Mouse (Mus musculus): ENCODE measurements around the gene Dstyk. TPM values are rescaled to one million over a fixed set of nuclear protein-coding genes. Genes with fewer than 3 reads are reported as not detected.

Dstyk gene
- polyA plus RNA-seq, 1 experiment from 2014 or later = 11.3 TPM

DNA sequence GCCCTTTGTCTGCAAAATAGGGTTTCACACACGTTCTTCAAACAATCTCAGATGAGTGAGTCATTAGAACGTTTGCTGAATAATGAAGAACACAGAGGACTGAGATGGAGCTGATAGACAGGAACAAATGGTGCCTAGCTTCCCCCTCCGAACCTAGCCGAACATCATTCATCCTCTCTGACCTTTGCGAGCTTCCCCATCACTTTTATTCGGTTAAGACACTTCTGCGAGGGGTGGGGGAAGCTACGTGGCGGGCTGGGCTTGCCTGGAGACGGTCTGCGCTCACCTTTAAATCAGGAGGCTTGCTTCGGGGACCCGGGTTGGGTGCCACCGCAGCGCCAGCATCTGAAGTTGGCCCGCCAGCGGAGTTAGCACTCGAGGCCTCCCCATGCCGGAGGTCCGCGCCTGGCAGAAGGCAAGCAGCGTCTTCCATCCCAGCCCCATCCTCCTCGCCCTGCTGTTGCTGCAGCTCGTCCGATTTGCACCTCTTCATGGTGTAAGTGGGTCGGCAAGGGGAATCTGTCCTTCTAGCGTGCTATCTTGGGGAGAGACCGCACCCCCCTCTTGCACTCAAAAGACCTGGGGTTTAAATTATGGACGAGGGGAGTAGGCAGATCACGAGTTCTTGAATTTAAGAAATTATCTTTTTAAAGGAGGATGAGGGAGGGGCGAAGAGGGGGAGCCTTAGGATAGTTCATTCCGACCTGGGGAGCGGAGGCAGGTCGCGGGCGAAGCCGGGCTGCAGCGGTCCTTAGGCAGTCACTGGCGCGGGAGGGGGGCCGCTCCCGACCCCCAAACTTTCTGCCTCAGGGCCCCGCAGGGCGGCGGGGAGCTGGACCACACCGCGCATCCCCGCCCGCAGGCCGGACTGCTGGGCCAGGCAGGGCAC is 26.4 kb upstream of the Dstyk start, which contains the start of gene Tmcc2:
Gene Tmcc2, minus strand, starts transcription at position 591 of the 889 bp plus-strand sequence.
- Histone ChIP-seq H3K9ac (replicated peaks) (peak within 1 kb of the TSS; percentile 93), H3K36me3 (no peaks in the 10 kb centered on the region), H3K27me3 (no peaks in the 10 kb centered on the region), H3K4me1 (peaks cover 55% of the 10 kb centered on the region), H3K4me2 (replicated peaks) (peak within 1 kb of the TSS; percentile 95), H3K9me3 (no peaks in the 10 kb centered on the region), H3K4me3 (peak within 1 kb of the TSS; percentile 87), H3K27ac (replicated peaks) (peak within 1 kb of the TSS; percentile 93)
- under 1% methylated on average over 49 of the region's 50 CpGs for WGBS
- ATAC-seq (replicated peaks) = peak; percentile 51

DNA sequence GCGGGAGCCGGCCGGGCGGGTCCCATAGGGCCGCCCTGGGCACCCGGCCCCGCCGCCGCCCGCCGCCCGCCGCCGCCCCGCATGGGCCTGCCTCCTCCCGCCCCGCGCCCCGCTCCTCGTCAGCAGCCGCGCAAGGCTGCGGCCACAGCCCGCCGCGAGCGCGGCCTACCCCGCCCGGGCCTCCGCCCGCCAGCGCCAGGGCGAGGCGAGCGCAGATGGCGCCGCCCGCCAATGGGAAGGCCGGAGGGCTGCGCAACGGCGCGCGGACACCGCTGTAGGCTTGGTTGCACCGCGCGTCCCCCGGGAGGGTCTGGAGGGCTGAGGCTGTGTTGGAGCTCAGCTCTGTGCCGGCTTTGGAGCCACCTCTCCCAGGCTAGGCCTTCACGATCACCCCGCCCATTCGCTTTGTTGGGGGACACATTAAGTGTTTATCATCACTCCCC is 25.8 kb upstream of the Dstyk start:
- Histone ChIP-seq H3K27ac (replicated peaks) (peak overlapping the region; percentile 93), H3K9me3 (no peaks in the 10 kb centered on the region), H3K36me3 (no peaks in the 10 kb centered on the region), H3K4me2 (replicated peaks) (peak overlapping the region; percentile 95), H3K4me3 (peak overlapping the region; percentile 87), H3K4me1 (peaks cover 49% of the 10 kb centered on the region), H3K27me3 (no peaks in the 10 kb centered on the region), H3K9ac (replicated peaks) (peak overlapping the region; percentile 93)
- peak; percentile 95 for ATAC-seq (replicated peaks)
- under 1% methylated on average over 47 of the region's 54 CpGs for WGBS

DNA sequence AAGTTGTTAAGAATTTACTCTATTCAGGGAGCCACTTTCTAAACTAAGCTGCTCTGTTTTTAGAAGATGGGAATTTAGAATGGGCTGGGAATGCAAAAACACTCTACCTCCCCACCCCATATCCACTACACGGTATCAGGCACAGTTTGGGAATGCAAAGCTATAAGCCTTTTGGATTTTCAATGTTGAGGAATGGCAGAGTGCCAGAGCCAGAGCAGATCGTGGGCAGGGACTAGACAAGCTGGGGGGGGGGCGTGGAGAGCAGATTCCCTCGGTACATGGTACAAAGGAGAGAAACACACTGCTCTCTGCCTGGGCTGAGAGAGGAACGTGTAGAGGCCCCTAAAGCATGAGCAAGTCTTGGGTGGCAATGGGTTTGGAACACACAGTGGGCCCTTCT is 24.5 kb upstream of the Dstyk start:
- Histone ChIP-seq H3K9me3 (no peaks in the 10 kb centered on the region), H3K36me3 (no peaks in the 10 kb centered on the region), H3K27me3 (no peaks in the 10 kb centered on the region), H3K27ac (replicated peaks) (no peak overlapping the region), H3K4me2 (replicated peaks) (no peak overlapping the region), H3K9ac (replicated peaks) (no peak overlapping the region), H3K4me1 (peaks cover 40% of the 10 kb centered on the region), H3K4me3 (no peak overlapping the region)
- ATAC-seq (replicated peaks) = no peak
- WGBS = 54% methylated on average over 5 of the region's 5 CpGs

DNA sequence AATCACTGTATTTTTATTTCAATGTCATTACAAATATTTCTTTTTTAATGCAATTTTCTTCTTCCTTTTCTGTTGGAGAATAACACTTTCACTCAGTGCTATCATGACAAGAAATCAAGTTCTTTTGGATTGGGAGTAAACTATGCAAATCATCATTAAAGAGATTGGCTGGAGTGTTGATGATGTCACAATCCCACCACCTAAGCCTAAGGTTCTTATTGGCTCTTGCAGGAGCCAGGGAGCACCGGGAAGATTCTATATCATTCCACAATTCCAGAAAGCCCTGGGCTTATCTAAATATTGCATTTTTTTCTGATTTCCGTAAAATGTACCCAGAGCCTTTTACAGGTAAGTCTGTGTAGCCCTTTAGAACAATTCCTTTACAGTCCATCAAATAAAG is 20.6 kb upstream of the Dstyk start:
- no peak overlapping the region for H3K4me2 ChIP-seq (replicated peaks)
- no peak for ATAC-seq (replicated peaks)
- H3K36me3 ChIP-seq = no peaks in the 10 kb centered on the region
- H3K27me3 ChIP-seq = no peaks in the 10 kb centered on the region
- no peak overlapping the region for H3K9ac ChIP-seq (replicated peaks)
- WGBS = 69% methylated on average over 2 of the region's 2 CpGs
- 0 out of 2 replicates have a peak, but pooled peaks cover 4% of the 10 kb centered on the region for H3K9me3 ChIP-seq
- no peak overlapping the region for H3K4me3 ChIP-seq
- peaks cover 10% of the 10 kb centered on the region for H3K4me1 ChIP-seq
- H3K27ac ChIP-seq (replicated peaks) = no peak overlapping the region

DNA sequence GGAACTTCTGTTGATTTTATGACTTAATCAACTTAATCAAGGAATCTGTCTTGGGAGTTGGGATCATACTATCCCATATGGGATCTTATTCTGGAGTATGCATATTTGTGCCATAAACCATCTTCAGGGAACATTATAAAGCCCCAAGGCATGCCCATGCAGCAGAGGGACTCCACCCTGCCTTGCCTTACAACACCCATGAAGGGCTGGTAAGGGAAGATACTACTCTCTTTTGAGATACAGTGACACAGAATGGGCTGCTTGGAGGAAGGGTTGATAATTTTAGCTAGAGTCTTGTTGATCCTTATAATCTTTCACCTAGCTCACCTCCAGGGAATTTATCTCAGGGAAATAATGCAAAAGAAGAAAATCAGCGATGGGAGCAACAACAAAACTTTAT is 16.8 kb upstream of the Dstyk start:
- Histone ChIP-seq H3K36me3 (no peaks in the 10 kb centered on the region), H3K4me3 (no peak overlapping the region), H3K9me3 (0 out of 2 replicates have a peak, but pooled peaks cover 4% of the 10 kb centered on the region), H3K4me2 (replicated peaks) (no peak overlapping the region), H3K4me1 (no peaks in the 10 kb centered on the region), H3K27me3 (no peaks in the 10 kb centered on the region), H3K9ac (replicated peaks) (no peak overlapping the region), H3K27ac (replicated peaks) (no peak overlapping the region)
- no peak for ATAC-seq (replicated peaks)
- 74% methylated on average over 1 of the region's 1 CpGs for WGBS

DNA sequence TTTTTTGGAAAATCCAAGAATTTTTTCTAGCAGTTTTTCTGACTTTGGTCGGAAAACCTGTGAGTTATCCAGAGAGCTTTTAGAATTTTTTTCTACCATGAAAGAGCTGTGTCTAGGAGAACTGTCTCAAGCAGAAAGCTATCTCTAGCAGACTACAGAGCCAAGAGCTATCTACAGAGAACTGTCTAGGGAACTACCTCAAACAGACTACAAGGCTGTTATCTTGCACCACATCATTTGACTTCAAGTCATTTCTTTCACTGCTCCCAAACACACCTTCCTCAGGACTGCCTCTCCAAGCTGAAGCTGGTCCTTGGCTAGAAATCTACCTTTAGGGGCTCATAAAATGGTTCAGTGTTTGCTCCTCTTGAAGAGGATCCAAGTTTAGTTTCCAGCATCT is 15.5 kb upstream of the Dstyk start:
- no peaks in the 10 kb centered on the region for H3K27me3 ChIP-seq

DNA sequence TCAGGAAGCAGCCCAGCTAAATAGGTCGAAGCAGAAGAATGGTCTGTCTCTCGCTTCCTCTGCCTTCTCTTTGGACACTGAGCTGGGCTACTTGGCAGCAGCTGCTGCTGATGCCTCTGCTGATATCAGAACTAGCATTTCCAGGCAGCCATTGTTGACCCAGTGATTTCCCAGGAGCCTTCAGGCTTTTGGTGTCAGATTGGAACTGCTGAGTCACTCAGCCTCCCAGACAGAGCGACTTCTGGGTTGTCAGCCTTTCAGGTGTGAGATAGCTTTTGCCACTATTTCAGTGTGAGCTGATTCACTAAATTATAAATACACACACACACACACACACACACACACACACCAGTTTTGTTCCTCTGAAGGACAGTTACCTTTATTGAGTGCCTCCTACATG is 6.7 kb upstream of the Dstyk start:
- Histone ChIP-seq H3K9ac (replicated peaks) (no peak overlapping the region), H3K27ac (replicated peaks) (no peak overlapping the region), H3K36me3 (no peaks in the 10 kb centered on the region), H3K4me3 (no peak overlapping the region), H3K27me3 (no peaks in the 10 kb centered on the region), H3K4me1 (no peaks in the 10 kb centered on the region), H3K4me2 (replicated peaks) (no peak overlapping the region), H3K9me3 (no peaks in the 10 kb centered on the region)
- WGBS = 84% methylated on average over 3 of the region's 3 CpGs
- ATAC-seq (replicated peaks) = no peak

More for the DNA sequence above, 15.5 kb upstream of the Dstyk start:
- Histone ChIP-seq H3K9me3 (0 out of 2 replicates have a peak, but pooled peaks cover 4% of the 10 kb centered on the region), H3K36me3 (no peaks in the 10 kb centered on the region), H3K27ac (replicated peaks) (no peak overlapping the region), H3K4me2 (replicated peaks) (no peak overlapping the region), H3K4me1 (no peaks in the 10 kb centered on the region), H3K4me3 (no peak overlapping the region), H3K9ac (replicated peaks) (no peak overlapping the region)
- 86% methylated on average over 1 of the region's 1 CpGs for WGBS
- no peak for ATAC-seq (replicated peaks)

DNA sequence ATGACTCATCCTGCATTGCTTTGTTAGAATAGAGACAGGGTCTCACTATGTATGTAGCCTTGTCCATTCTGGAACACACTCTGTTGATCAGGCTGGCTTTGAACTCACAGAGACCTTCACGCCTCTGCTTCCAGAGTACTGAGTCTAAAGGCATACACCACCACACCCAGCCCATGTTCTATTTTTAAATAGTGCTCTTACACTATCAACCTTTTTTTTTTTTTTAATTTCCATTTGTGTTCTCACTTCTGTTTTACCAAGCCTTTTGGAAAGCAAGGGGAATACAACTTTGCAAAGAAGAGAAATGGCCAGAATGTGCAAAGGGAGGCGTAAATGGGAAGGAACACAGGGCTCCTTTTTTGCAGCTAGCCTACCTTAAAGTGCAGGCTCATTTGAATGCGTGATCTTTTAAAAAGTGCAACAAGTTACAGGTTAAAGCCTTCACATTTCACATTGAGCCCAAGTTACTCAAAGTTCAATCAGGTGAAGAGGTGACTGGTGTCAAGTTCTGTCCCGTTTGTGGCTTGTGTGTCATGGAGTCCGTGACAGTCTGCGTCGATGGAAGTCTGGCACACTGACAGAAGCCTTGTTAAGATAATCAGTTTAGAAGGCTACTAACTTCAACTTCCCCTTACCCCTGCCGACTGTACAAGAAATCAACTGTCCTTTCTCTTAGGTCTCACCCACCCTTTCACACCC is 962 bp upstream of the Dstyk start:
- H3K9me3 ChIP-seq = no peaks in the 10 kb centered on the region
- 82% methylated on average over 8 of the region's 8 CpGs for WGBS
- H3K4me3 ChIP-seq = no peak overlapping the region

DNA sequence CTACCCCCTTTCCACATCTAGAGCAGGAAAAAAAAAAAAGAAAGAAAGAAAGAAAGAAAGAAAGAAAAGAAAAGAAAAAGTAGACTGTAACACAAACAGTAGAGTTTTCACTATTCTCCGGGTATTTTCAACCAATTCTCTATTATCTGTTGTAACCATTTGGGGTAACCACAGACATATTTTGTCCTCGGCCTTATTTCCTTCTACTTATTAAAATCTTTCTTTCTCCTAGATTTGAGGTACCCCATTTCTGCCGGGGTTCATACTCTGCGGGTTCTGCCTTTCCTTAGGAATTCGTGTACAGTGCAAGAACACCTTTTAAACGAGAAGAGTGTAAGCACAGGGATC is 438 bp upstream of the Dstyk start:
- no peaks in the 10 kb centered on the region for H3K27me3 ChIP-seq
- WGBS = 18% methylated on average over 6 of the region's 6 CpGs
- peak overlapping the region; percentile 78 for H3K9ac ChIP-seq (replicated peaks)
- H3K4me1 ChIP-seq = peaks cover 34% of the 10 kb centered on the region
- H3K27ac ChIP-seq (replicated peaks) = peak overlapping the region; percentile 91
- H3K4me3 ChIP-seq = peak overlapping the region; percentile 75
- H3K9me3 ChIP-seq = no peaks in the 10 kb centered on the region
- peak overlapping the region; percentile 67 for H3K4me2 ChIP-seq (replicated peaks)
- no peaks in the 10 kb centered on the region for H3K36me3 ChIP-seq
- ATAC-seq (replicated peaks) = no peak

More for the DNA sequence above, 962 bp upstream of the Dstyk start:
- Histone ChIP-seq H3K9ac (replicated peaks) (peak overlapping the region; percentile 78; the same call in 1 of the 2 replicates), H3K27me3 (no peaks in the 10 kb centered on the region), H3K36me3 (no peaks in the 10 kb centered on the region), H3K4me1 (peaks cover 34% of the 10 kb centered on the region), H3K4me2 (replicated peaks) (peak overlapping the region; percentile 67; the same call in 1 of the 2 replicates), H3K27ac (replicated peaks) (peak overlapping the region; percentile 91; the same call in 1 of the 2 replicates)
- ATAC-seq (replicated peaks) = no peak

DNA sequence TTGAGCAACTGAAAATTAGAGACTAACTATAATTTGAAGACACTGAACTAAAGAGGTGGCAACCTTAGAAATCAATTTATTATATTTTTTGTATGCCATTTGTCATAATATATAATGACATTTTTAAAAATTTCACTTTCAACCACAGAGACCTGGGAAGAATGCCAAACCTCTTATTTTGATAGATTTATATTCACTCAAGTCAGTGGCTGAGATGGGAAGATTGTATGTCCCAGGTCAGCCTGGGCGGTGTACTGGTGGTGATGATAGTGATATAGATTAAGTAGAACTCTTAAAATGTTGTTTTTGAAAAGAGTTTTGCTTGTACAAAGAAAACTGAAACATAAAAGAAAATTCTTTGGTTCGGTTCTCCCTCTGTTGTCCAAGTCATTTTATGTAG is 2.9 kb downstream of the Dstyk start:
- no peaks in the 10 kb centered on the region for H3K36me3 ChIP-seq
- H3K9me3 ChIP-seq = no peaks in the 10 kb centered on the region
- no peaks in the 10 kb centered on the region for H3K27me3 ChIP-seq
- H3K27ac ChIP-seq (replicated peaks) = no peak overlapping the region
- WGBS = 79% methylated on average over 2 of the region's 2 CpGs
- no peak overlapping the region for H3K4me3 ChIP-seq
- no peak overlapping the region for H3K9ac ChIP-seq (replicated peaks)
- no peak for ATAC-seq (replicated peaks)
- no peak overlapping the region for H3K4me2 ChIP-seq (replicated peaks)
- H3K4me1 ChIP-seq = peaks cover 34% of the 10 kb centered on the region

DNA sequence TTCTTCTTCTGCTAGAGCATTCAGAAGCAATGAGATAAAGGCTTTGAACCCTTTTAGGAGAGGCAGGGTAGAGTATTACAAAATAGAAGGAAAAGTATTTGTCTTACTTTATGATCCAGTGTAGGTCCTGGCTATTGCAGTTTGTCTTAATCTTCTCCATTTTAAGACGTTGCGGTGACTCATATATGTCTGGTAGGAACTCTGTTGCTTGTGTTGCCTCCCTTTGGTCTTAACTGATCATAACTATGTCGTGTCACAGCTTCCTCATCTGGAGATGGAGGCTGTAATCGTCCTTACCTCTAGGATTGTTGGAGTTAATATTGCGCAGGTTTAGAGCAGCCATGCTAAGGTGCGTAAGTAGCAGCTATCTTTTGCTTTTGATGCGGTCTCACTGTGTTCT is 3.3 kb downstream of the Dstyk start:
- WGBS = 95% methylated on average over 7 of the region's 7 CpGs
- Histone ChIP-seq H3K27me3 (no peaks in the 10 kb centered on the region), H3K9me3 (no peaks in the 10 kb centered on the region), H3K4me3 (no peak overlapping the region), H3K4me1 (peaks cover 38% of the 10 kb centered on the region), H3K27ac (replicated peaks) (no peak overlapping the region), H3K36me3 (no peaks in the 10 kb centered on the region), H3K9ac (replicated peaks) (no peak overlapping the region), H3K4me2 (replicated peaks) (no peak overlapping the region)
- no peak for ATAC-seq (replicated peaks)

Measured in forebrain, embryonic 15.5 days (tissue).